Mouse (Mus musculus) midbrain, postnatal 0 days (tissue): ENCODE measurements around the gene Tek. TPM values are rescaled to one million over a fixed set of nuclear protein-coding genes. Genes with fewer than 3 reads are reported as not detected.
A peak's percentile ranks its signal among the peaks of the same experiment; 100 is the strongest.

ENCODE experiments used
- ATAC-seq: fragments of 200-750 bp; cut with Nextera tagmentation; 2 replicates; pipeline ENCODE4 v1.8.0; 2017; ENCODE audit warnings: moderate number of reproducible peaks, mild to moderate bottlenecking, moderate TSS enrichment, moderate library complexity; ENCODE audit not compliant: low FRiP score
- DNase-seq: peaks from one replicate; pipeline ENCODE4 v3.0.0-alpha.2; 2015; ENCODE audit warnings: low spot score
- H3K27ac ChIP-seq: fragments of 300-500 bp; sonication (generic); 2 replicates; pipeline ENCODE4 v1.5.1; 2014; ENCODE audit warnings: low read depth, mild to moderate bottlenecking, low read length, mixed read lengths
- H3K27me3 ChIP-seq: fragments of 300-500 bp; sonication (generic); 2 replicates; pipeline ENCODE4 v1.6.1; 2014; ENCODE audit warnings: low read length, control low read depth, mixed read lengths; ENCODE audit not compliant: insufficient read depth
- H3K36me3 ChIP-seq: fragments of 300-500 bp; sonication (generic); 2 replicates; pipeline ENCODE4 v1.6.1; 2014; ENCODE audit warnings: low read length, control low read depth, mixed read lengths; ENCODE audit not compliant: insufficient read depth
- H3K4me1 ChIP-seq: fragments of 300-500 bp; sonication (generic); 2 replicates; pipeline ENCODE4 v1.6.1; 2014; ENCODE audit warnings: mild to moderate bottlenecking, control low read depth, antibody characterized with exemption, low read length, mixed read lengths; ENCODE audit not compliant: insufficient read depth
- H3K4me2 ChIP-seq: fragments of 300-500 bp; sonication (generic); 2 replicates; pipeline ENCODE4 v1.6.1; 2014; ENCODE audit warnings: low read depth, mild to moderate bottlenecking, low read length, mixed read lengths; ENCODE audit not compliant: poor library complexity, severe bottlenecking
- H3K4me3 ChIP-seq: fragments of 300-500 bp; sonication (generic); 2 replicates; pipeline ENCODE4 v1.5.1; 2014; ENCODE audit warnings: low read depth, mild to moderate bottlenecking, low read length, moderate library complexity
- H3K9ac ChIP-seq: fragments of 300-500 bp; sonication (generic); replicated peaks from 2 replicates; pipeline ENCODE4 v1.6.1; 2014; ENCODE audit warnings: mild to moderate bottlenecking, low read length, moderate library complexity, mixed read lengths; ENCODE audit not compliant: poor library complexity, severe bottlenecking
- H3K9me3 ChIP-seq: fragments of 300-500 bp; sonication (generic); 2 replicates; pipeline ENCODE4 v1.6.1; 2016; ENCODE audit warnings: low read length, control low read depth
- CTCF ChIP-seq: IDR thresholded peaks from 2 replicates; pipeline ENCODE4 v1.5.1; 2016; ENCODE audit warnings: antibody characterized with exemption, mild to moderate bottlenecking
- WGBS: fragments of 180-500 bp; shearing (Covaris S2); extraction: QIAGEN DNeasy Blood & Tissue Kit; methylation state at CpG from one replicate; pipeline ENCODE4 v1.1.7; 2014; 5-methylcytosine and 5-hydroxymethylcytosine counted together
- polyA plus RNA-seq: library from polyadenylated mRNA; unstranded; fragments of >200 nt; fragmentation: Nextera tagmentation; extraction: Ambion mirVana; gene quantifications from 2 replicates; pipeline ENCODE4 v1.2.1, GENCODE M21; 2015
- total RNA-seq: library from RNA; depleted of rRNA; stranded (reverse); fragments of >200 nt; gene quantifications from 2 replicates; pipeline ENCODE4 v1.2.3, GENCODE M21; 2014

Tek gene
- total and polyA plus RNA-seq, 2 experiments from 2014 or later, result 6.9 to 8.0 TPM

DNA sequence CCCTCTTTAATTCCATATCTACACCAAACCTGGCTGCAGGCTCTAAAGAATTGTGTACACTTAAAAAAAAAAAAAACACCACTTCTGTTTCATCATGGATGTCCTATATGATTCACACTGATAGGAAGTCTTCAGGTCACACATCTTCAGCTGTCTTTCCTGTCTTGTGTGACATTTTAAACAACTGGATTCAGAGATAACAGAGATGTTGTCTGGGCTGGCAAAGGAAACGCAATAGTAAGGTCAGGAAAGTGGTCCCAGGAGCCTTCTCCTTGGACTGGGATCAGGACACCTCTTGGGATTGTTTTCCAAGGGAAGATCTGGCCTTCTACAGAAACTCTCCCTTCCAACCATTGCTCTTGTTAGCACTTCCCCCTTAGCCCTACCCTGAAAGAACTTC lies 2.7 kb downstream of the Tek start:
- no peak overlapping the region for H3K9ac ChIP-seq
- no peak overlapping the region for H3K4me3 ChIP-seq
- no peak overlapping the region for H3K27ac ChIP-seq
- no peaks in the 10 kb centered on the region for H3K4me1 ChIP-seq
- H3K27me3 ChIP-seq, result no peaks in the 10 kb centered on the region
- ATAC-seq, result no peak
- no peaks in the 10 kb centered on the region for H3K36me3 ChIP-seq
- H3K4me2 ChIP-seq, result no peak overlapping the region
- no peaks in the 10 kb centered on the region for H3K9me3 ChIP-seq
- DNase-seq, result no peak
- WGBS, result 82% methylated on average over 1 of the region's 1 CpGs
- TF ChIP-seq CTCF, result no peak

DNA sequence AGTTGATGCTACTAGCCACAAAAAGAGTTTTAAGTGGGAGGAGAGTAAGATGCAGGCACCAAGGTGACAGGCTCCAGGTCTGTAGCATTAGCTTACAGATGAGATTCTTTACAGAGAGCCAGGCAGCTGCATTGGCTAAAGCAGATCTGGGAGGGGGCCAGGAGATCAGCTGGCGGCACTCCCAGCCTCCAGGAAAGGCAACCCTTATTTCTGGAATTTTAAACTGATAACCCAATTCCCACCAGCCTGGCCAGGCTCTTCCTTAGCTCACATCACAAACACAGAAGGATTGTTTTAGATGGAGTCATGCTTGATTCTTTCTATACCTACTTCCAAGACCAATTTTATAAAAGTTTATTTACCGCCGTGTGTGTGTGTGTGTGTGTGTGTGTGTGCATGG lies 6.7 kb downstream of the Tek start:
- no peak overlapping the region for H3K9ac ChIP-seq
- no peak overlapping the region for H3K4me2 ChIP-seq
- DNase-seq (no peak), ATAC-seq (0 out of 2 replicates have a peak, but pooled peaks have one; percentile 18)
- no peak overlapping the region for H3K4me3 ChIP-seq
- H3K27ac ChIP-seq, result no peak overlapping the region
- no peak for TF ChIP-seq CTCF
- H3K4me1 ChIP-seq, result no peaks in the 10 kb centered on the region
- no peaks in the 10 kb centered on the region for H3K27me3 ChIP-seq
- 65% methylated on average over 3 of the region's 3 CpGs for WGBS
- no peaks in the 10 kb centered on the region for H3K9me3 ChIP-seq
- no peaks in the 10 kb centered on the region for H3K36me3 ChIP-seq

DNA sequence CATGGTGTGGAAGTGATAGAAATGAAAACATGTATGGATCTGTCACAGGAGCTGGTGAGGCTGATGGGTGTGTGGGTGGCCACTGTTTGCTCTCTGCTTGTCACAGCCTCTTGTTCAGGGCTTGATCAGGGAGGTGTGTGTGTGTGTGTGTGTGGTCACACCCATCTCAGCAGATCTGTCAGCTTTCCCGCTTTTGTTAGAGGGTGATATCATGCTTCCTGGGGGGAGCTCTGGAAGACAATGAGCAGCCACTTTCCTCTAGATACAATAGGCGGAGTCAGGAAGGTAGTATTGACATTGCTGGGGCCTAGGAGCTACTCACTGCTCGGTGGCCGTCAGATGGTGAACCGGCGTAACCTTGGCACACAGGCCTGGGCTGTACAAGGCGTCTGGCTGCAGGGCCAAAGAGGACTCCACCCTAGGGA lies 7.3 kb downstream of the Tek start:
- ATAC-seq, result peak; percentile 52; the same call in 1 of the 2 replicates
- 33% methylated on average over 7 of the region's 7 CpGs for WGBS
- TF ChIP-seq CTCF, result no peak
- Histone ChIP-seq H3K9me3 (no peaks in the 10 kb centered on the region), H3K27me3 (no peaks in the 10 kb centered on the region), H3K36me3 (no peaks in the 10 kb centered on the region), H3K9ac (no peak overlapping the region), H3K4me1 (no peaks in the 10 kb centered on the region), H3K27ac (no peak overlapping the region), H3K4me2 (no peak overlapping the region), H3K4me3 (no peak overlapping the region)
- no peak for DNase-seq

DNA sequence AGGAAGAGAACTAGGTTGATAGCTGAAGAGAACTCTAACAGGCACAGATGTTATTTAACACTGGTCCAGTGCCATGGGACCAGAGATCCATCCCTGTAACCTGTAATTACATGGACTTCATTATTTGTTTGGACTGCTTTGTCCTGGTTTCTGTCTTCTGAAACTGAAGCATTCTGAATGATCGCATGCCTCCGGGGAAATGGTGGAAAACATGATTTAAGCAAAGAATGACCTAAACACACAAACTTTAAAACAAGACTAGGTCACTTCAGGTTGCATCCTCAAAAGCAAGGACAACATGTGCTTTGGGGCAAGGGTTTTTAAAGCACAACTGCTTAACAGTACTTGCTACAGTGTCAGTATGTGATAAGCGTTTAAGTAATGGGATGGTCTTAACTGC lies 8.2 kb downstream of the Tek start:
- Histone ChIP-seq H3K9me3 (no peaks in the 10 kb centered on the region), H3K9ac (no peak overlapping the region), H3K4me3 (no peak overlapping the region), H3K4me2 (no peak overlapping the region), H3K36me3 (no peaks in the 10 kb centered on the region), H3K27ac (no peak overlapping the region), H3K4me1 (no peaks in the 10 kb centered on the region), H3K27me3 (no peaks in the 10 kb centered on the region)
- no peak for TF ChIP-seq CTCF
- WGBS, result 90% methylated on average over 3 of the region's 3 CpGs
- ATAC-seq (no peak), DNase-seq (no peak)

DNA sequence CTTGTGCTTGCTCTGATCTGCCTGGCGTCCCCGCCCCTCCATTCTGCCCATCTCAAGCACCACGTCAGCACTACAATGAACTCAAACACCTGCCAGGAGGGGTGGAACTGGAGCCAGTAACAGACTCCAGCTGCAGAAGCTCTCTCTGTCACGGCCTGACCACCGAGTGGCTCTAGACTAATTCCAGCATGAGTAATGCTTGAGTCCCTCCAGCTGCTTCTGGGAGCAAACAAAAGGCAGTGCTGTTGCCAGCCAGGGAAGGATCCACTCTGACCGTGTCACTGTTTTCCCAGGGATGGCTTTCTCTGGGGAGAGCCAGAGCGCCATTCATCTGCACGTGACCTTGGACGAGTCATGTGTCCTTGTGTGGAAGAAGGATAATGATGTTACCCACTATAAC lies 13.4 kb downstream of the Tek start:
- Histone ChIP-seq H3K4me3 (no peak overlapping the region), H3K9me3 (no peaks in the 10 kb centered on the region), H3K4me2 (no peak overlapping the region), H3K27me3 (no peaks in the 10 kb centered on the region), H3K9ac (no peak overlapping the region), H3K36me3 (no peaks in the 10 kb centered on the region), H3K4me1 (no peaks in the 10 kb centered on the region), H3K27ac (no peak overlapping the region)
- TF ChIP-seq CTCF, result no peak
- ATAC-seq, result peak; percentile 59
- peak; percentile 26 for DNase-seq
- 19% methylated on average over 9 of the region's 9 CpGs for WGBS

DNA sequence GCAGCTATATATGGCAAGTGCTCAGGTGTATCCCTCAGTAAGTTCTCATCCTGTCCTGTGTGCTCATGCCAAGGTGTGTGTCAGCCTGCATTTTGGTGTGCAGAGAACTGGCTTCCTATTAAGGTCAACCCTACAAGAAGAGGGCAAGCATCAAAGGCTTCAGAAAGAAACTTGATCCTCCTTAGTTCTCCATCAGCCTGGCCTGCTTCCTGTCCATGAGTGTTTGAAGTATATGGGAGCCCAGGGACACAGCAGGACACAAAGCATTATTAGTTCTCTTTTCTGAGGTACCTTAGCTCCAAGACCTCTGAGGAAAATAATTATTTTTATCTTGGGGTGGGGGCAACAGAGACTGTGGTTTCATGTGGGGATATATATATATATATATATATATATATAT lies 26.1 kb downstream of the Tek start:
- H3K9ac ChIP-seq, result no peak overlapping the region
- H3K9me3 ChIP-seq, result no peaks in the 10 kb centered on the region
- H3K4me3 ChIP-seq, result no peak overlapping the region
- no peak for DNase-seq
- no peaks in the 10 kb centered on the region for H3K27me3 ChIP-seq
- H3K4me2 ChIP-seq, result no peak overlapping the region
- TF ChIP-seq CTCF, result no peak
- H3K36me3 ChIP-seq, result no peaks in the 10 kb centered on the region
- no peak for ATAC-seq
- no peaks in the 10 kb centered on the region for H3K4me1 ChIP-seq
- H3K27ac ChIP-seq, result no peak overlapping the region

DNA sequence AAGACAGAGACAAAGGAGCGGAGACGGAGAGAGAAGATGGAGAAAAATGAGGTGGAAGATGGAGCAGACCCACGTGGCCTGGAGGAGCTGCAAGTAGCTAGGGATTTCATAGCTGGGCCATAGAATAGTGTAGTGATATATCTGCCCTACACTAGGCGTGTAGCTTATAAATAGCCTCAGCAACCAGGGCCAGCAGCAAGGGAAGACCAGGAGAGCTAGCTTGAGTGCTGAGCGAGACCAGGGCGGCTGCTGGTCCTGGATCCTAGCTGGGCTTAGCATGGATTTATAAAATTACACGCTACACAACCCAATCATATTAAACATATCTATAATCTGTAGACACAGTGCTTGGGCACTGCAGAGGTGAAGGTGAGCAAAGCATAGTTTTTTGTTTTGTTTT lies 27.1 kb downstream of the Tek start:
- no peaks in the 10 kb centered on the region for H3K9me3 ChIP-seq
- no peak overlapping the region for H3K9ac ChIP-seq
- no peak for TF ChIP-seq CTCF
- H3K27ac ChIP-seq, result no peak overlapping the region
- H3K4me1 ChIP-seq, result no peaks in the 10 kb centered on the region
- WGBS, result 77% methylated on average over 7 of the region's 7 CpGs
- ATAC-seq (no peak), DNase-seq (no peak)
- no peak overlapping the region for H3K4me3 ChIP-seq
- H3K27me3 ChIP-seq, result no peaks in the 10 kb centered on the region
- H3K4me2 ChIP-seq, result no peak overlapping the region
- no peaks in the 10 kb centered on the region for H3K36me3 ChIP-seq
